Mouse (Mus musculus) brain, embryonic 14.5 days (tissue): ENCODE data around the gene Tgfb3.

Experiments
- CTCF ChIP-seq: fragments of 200-500 bp; IDR thresholded peaks from 2 replicates; pipeline ENCODE4 v1.5.1; 2012; ENCODE audit warnings: inconsistent platforms, mild to moderate bottlenecking, moderate library complexity, borderline replicate concordance; ENCODE audit not compliant: insufficient read depth, insufficient read length; ENCODE audit errors: extremely low read depth
- POLR2A ChIP-seq: fragments of 200-500 bp; IDR thresholded peaks from 2 replicates; pipeline ENCODE4 v1.6.1; 2012; ENCODE audit warnings: mild to moderate bottlenecking, inconsistent platforms, borderline replicate concordance; ENCODE audit not compliant: poor library complexity, insufficient read depth, insufficient read length, severe bottlenecking; ENCODE audit errors: extremely low read depth

DNA sequence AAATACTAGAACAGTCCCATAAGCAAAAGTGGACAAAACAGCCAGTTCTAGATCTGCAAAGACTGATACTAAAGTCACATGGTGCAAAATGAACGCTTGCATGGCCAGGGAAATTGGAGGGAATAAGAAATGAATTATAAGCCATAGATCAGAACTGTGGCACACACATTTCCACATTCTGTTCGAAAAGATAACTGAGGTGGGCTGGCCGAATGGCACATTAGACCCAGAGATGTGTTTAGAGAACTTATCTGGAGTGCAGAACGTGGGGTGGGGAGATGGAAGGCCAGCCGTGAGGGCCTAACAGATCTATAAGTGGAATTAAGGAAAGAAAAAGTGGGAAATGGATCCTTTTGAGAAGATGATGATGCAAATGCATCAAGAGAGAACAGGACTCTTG lies 27.4 kb downstream of the Tgfb3 start:
- TF ChIP-seq CTCF (no peak), POLR2A (no peak)
